Mouse (Mus musculus): ENCODE data around the gene Plxdc2. TPM values are rescaled to one million over a fixed set of nuclear protein-coding genes. Genes with fewer than 3 reads are reported as not detected.

The Plxdc2 gene
- total and polyA plus RNA-seq, 3 experiments: 2.0 to 14.6 (median 9.9) TPM

GRCm38 (mm10) chr2:16571169-16571751 lies 215.2 kb downstream of the Plxdc2 start:
- DNase-seq: no peak

GRCm38 (mm10) chr2:16576566-16576965 lies 220.5 kb downstream of the Plxdc2 start:
- no peak for DNase-seq

- no peak for DNase-seq
Measured at GRCm38 (mm10) chr2:16578153-16578552, 222.0 kb downstream of the Plxdc2 start.

GRCm38 (mm10) chr2:16588546-16588945 lies 232.4 kb downstream of the Plxdc2 start:
- DNase-seq: no peak

GRCm38 (mm10) chr2:16595451-16595850 lies 239.3 kb downstream of the Plxdc2 start:
- no peak for DNase-seq

GRCm38 (mm10) chr2:16598231-16598630 lies 242.1 kb downstream of the Plxdc2 start:
- DNase-seq: no peak

GRCm38 (mm10) chr2:16604291-16604690 lies 248.2 kb downstream of the Plxdc2 start:
- DNase-seq: no peak

- no peak for DNase-seq
Measured at GRCm38 (mm10) chr2:16607792-16608586, 251.9 kb downstream of the Plxdc2 start.

- DNase-seq: no peak
Measured at GRCm38 (mm10) chr2:16642061-16642460, 286.0 kb downstream of the Plxdc2 start.

GRCm38 (mm10) chr2:16651713-16652112 lies 295.6 kb downstream of the Plxdc2 start:
- no peak for DNase-seq

- no peak for DNase-seq
Measured at GRCm38 (mm10) chr2:16664516-16664915, 308.4 kb downstream of the Plxdc2 start.

GRCm38 (mm10) chr2:16668391-16668790 lies 312.3 kb downstream of the Plxdc2 start:
- no peak for DNase-seq

GRCm38 (mm10) chr2:16682905-16683304 lies 326.8 kb downstream of the Plxdc2 start:
- DNase-seq: no peak

- DNase-seq: no peak
Measured at GRCm38 (mm10) chr2:16683739-16684138, 327.6 kb downstream of the Plxdc2 start.

- DNase-seq: no peak
Measured at GRCm38 (mm10) chr2:16684529-16684928, 328.4 kb downstream of the Plxdc2 start.

- no peak for DNase-seq
Measured at GRCm38 (mm10) chr2:16696390-16696789, 340.3 kb downstream of the Plxdc2 start.

GRCm38 (mm10) chr2:16697181-16697580 lies 341.1 kb downstream of the Plxdc2 start:
- no peak for DNase-seq

- no peak for DNase-seq
Measured at GRCm38 (mm10) chr2:16706227-16706626, 350.1 kb downstream of the Plxdc2 start.

- no peak for DNase-seq
Measured at GRCm38 (mm10) chr2:16709885-16710284, 353.8 kb downstream of the Plxdc2 start.

- no peak for DNase-seq
Measured at GRCm38 (mm10) chr2:16731033-16731432, 374.9 kb downstream of the Plxdc2 start.

- DNase-seq: no peak
Measured at GRCm38 (mm10) chr2:16734381-16734780, 378.3 kb downstream of the Plxdc2 start.

GRCm38 (mm10) chr2:16738241-16738640 lies 382.1 kb downstream of the Plxdc2 start:
- DNase-seq: peak; percentile 39

- no peak for DNase-seq
Measured at GRCm38 (mm10) chr2:16741813-16742212, 385.7 kb downstream of the Plxdc2 start.

GRCm38 (mm10) chr2:16743568-16743967 lies 387.5 kb downstream of the Plxdc2 start:
- no peak for DNase-seq

All from adrenal gland, adult 2 months (tissue).